In the genomic region with DNA sequence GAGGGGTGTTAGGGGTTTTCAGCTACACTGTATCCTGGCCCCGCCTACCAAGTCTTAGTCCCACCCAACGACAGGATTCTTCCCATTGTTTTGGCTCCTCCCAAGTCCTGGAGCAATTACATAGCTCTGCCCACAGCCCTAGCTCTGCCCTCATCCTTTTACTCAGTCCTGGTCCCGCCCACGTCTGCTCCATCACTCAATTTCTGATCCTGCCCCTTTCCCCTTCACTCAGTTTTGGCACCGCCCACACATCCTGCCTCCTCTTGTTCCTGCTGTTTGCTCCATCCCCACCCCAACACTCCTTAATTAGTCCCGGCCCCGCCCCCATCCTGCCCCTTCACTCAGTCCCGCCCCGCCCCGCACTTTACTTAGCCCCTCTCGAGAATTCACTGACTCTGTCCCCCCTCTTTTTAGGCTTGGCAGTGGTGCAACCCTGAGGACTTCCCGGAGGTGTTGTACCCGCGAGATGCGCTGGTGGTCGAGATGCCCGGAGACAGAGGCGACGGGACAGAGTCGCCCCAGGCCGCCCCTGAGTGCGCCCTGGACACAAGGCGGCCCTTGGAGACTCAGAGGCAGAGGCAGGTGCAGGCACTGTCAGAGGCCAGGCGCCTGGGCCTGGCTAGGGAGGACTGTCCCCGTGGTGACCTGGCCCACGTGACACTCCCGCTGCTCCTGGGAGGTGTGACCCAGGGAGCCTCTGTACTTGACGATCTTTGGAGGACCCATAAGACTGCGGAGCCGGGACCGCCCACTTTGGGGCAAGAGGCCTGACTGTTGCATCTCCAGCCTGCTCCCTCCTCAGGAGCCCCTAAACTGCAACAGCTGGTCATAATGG, we compare ENCODE assay signal across 8 mouse cellular contexts. TPM values are rescaled to one million over a fixed set of nuclear protein-coding genes. Genes with fewer than 3 reads are reported as not detected.
DNase-seq lines count a peak whose midpoint lies in the region; ATAC-seq and TF ChIP-seq lines count a peak whose summit lies in the region.

No protein-coding gene starts in this region.

- TF ChIP-seq CTCF in liver, embryonic 14.5 days (IDR thresholded peaks at IDR 0.05; ENCODE audit: low read depth), result no peak

- H3K4me3 ChIP-seq in intestine, embryonic 14.5 days (ENCODE audit: low read depth, low read length), result no peak overlapping the region
- no peak overlapping the region for H3K4me3 ChIP-seq in liver, embryonic 14.5 days (ENCODE audit: insufficient read depth in 1 of 2, low read depth in 2 of 2, low read length in 2 of 2)

- no peak overlapping the region for H3K9ac ChIP-seq in intestine, embryonic 14.5 days (ENCODE audit: low read length)
- H3K9ac ChIP-seq in liver, embryonic 14.5 days (replicated peaks), result no peak overlapping the region

- peak overlapping the region; percentile 22; the same call in 1 of the 2 replicates for H3K4me2 ChIP-seq in intestine, embryonic 14.5 days (ENCODE audit: low read length)
- peak overlapping the region; percentile 36 for H3K4me2 ChIP-seq in liver, embryonic 14.5 days (ENCODE audit: low read depth)

- no peak for TF ChIP-seq EP300 in liver, embryonic 14.5 days (IDR thresholded peaks at IDR 0.05; ENCODE audit: low read depth)

- 0 out of 2 replicates have a peak, but pooled peaks cover 4% of the 10 kb centered on the region for H3K4me1 ChIP-seq in intestine, embryonic 14.5 days (replicated peaks; ENCODE audit: control insufficient read depth, insufficient read depth, low read length)
- peaks cover 6 to 14% of the 10 kb centered on the region in 2 experiments for H3K4me1 ChIP-seq in liver, embryonic 14.5 days (replicated peaks; ENCODE audit: control insufficient read depth in 2 of 2, insufficient read depth in 2 of 2, low read length in 1 of 2)

- no peak overlapping the region for H3K27ac ChIP-seq in intestine, embryonic 14.5 days (ENCODE audit: low read depth)
- no peak overlapping the region for H3K27ac ChIP-seq in liver, embryonic 14.5 days

- H3K9me3 ChIP-seq in intestine, embryonic 14.5 days (ENCODE audit: control insufficient read depth, low read length), result no peaks in the 10 kb centered on the region
- no peaks in the 10 kb centered on the region for H3K9me3 ChIP-seq in liver, embryonic 14.5 days (ENCODE audit: control insufficient read depth, low read length)

- H3K27me3 ChIP-seq in intestine, embryonic 14.5 days (replicated peaks; ENCODE audit: control insufficient read depth, insufficient read depth, low read length), result peaks cover 27% of the 10 kb centered on the region
- peaks cover 11% of the 10 kb centered on the region for H3K27me3 ChIP-seq in liver, embryonic 14.5 days (ENCODE audit: control insufficient read depth, insufficient read depth, low read length)

- ATAC-seq in granulocyte monocyte progenitor cell, adult 5-6 weeks (replicated peaks; ENCODE audit: poor library complexity, severe bottlenecking), result 0 out of 2 replicates have a peak, but pooled peaks have one; percentile 18
- ATAC-seq in intestine, embryonic 14.5 days (replicated peaks; ENCODE audit: low FRiP score, low TSS enrichment, low read depth), result peak; percentile 73
- peak; percentile 44; the same call in 1 of the 2 replicates for ATAC-seq in liver, embryonic 14.5 days (ENCODE audit: insufficient read depth)

- no peaks in the 10 kb centered on the region for H3K36me3 ChIP-seq in intestine, embryonic 14.5 days (ENCODE audit: control insufficient read depth, insufficient read depth, low read length)
- no peaks in the 10 kb centered on the region for H3K36me3 ChIP-seq in liver, embryonic 14.5 days (replicated peaks; ENCODE audit: control insufficient read depth, insufficient read depth, low read depth)

- 2% methylated on average over 31 of the region's 31 CpGs for WGBS in intestine, embryonic 14.5 days
- 12% methylated on average over 31 of the region's 31 CpGs for WGBS in liver, embryonic 14.5 days (ENCODE audit: insufficient replicate concordance)

- peak; percentile 62 for DNase-seq in 3134 (ENCODE audit: extremely low read depth, insufficient read length, low spot score)
- peak; percentile 49 to 66 for DNase-seq in adrenal gland, postnatal 36 days
- DNase-seq in intestine, embryonic 14.5 days (ENCODE audit: low spot score), result peak; percentile 65
- DNase-seq in liver, embryonic 14.5 days (ENCODE audit: low read depth in 3 of 3, low spot score in 3 of 3), result no peak
- DNase-seq in retina, embryonic 14.5 days (ENCODE audit: low spot score), result peak; percentile 68
- no peak for DNase-seq in layer of hippocampus, adult 9-10 months (ENCODE audit: low spot score)
- no peak for DNase-seq in spleen, adult 12 weeks (ENCODE audit: low spot score)

RNA-seq across cellular contexts. Expression of gene Il12rb1, which starts 12.1 kb away (rescaled TPM):
- not detected for total RNA-seq in adrenal gland, postnatal 36 days (2021)
- 0.24 and 0.62 TPM in 2 replicates for total RNA-seq in granulocyte monocyte progenitor cell, adult 5-6 weeks (2014; fragmentation: Nextera tagmentation)
- total RNA-seq in granulocyte monocyte progenitor cell, adult 5-6 weeks (2017), result 0.52 and 1.4 TPM in 2 replicates
- polyA plus RNA-seq in intestine, embryonic 14.5 days (2014; fragmentation: Nextera tagmentation; extraction: Ambion mirVana), result 0.24 and 0.35 TPM in 2 replicates
- polyA plus RNA-seq in liver, embryonic 14.5 days (2012; rRNA removed), result 0.11 and 0.13 TPM in 2 replicates
- polyA plus RNA-seq in liver, embryonic 14.5 days (2014; fragmentation: Nextera tagmentation; extraction: Ambion mirVana), result 0.18 and 0.39 TPM in 2 replicates

RNA-seq across cellular contexts. Expression of gene Mast3, which starts 15.5 kb away (rescaled TPM):
- 10 to 100 TPM; 16.8 to 19.0 TPM for total RNA-seq in adrenal gland, postnatal 36 days (2021)
- 74.8 and 78.5 TPM in 2 replicates for total RNA-seq in granulocyte monocyte progenitor cell, adult 5-6 weeks (2014; fragmentation: Nextera tagmentation)
- 12.4 and 12.5 TPM in 2 replicates for total RNA-seq in granulocyte monocyte progenitor cell, adult 5-6 weeks (2017)
- polyA plus RNA-seq in intestine, embryonic 14.5 days (2014; fragmentation: Nextera tagmentation; extraction: Ambion mirVana), result 13.1 and 16.7 TPM in 2 replicates
- 11.1 and 13.0 TPM in 2 replicates for polyA plus RNA-seq in liver, embryonic 14.5 days (2012; rRNA removed)
- polyA plus RNA-seq in liver, embryonic 14.5 days (2014; fragmentation: Nextera tagmentation; extraction: Ambion mirVana), result 5.4 and 6.3 TPM in 2 replicates

RNA-seq across cellular contexts. Expression of gene Arrdc2, which starts 19.2 kb away (rescaled TPM):
- total RNA-seq in adrenal gland, postnatal 36 days (2021), result 10 to 100 TPM in 1 of 2 experiments, 1 to 10 TPM in 1; 6.9 to 10.5 TPM
- 5.0 and 16.1 TPM in 2 replicates for total RNA-seq in granulocyte monocyte progenitor cell, adult 5-6 weeks (2014; fragmentation: Nextera tagmentation)
- 4.7 and 8.7 TPM in 2 replicates for total RNA-seq in granulocyte monocyte progenitor cell, adult 5-6 weeks (2017)
- polyA plus RNA-seq in intestine, embryonic 14.5 days (2014; fragmentation: Nextera tagmentation; extraction: Ambion mirVana), result 7.3 and 7.9 TPM in 2 replicates
- 33.9 and 35.0 TPM in 2 replicates for polyA plus RNA-seq in liver, embryonic 14.5 days (2012; rRNA removed)
- 9.5 and 14.3 TPM in 2 replicates for polyA plus RNA-seq in liver, embryonic 14.5 days (2014; fragmentation: Nextera tagmentation; extraction: Ambion mirVana)

RNA-seq across cellular contexts. Expression of gene Kcnn1, which starts 42.7 kb away (rescaled TPM):
- total RNA-seq in adrenal gland, postnatal 36 days (2021), result 1 to 10 TPM; 2.3 to 4.0 TPM
- 0.30 and 0.49 TPM in 2 replicates for total RNA-seq in granulocyte monocyte progenitor cell, adult 5-6 weeks (2014; fragmentation: Nextera tagmentation)
- total RNA-seq in granulocyte monocyte progenitor cell, adult 5-6 weeks (2017), result 0.90 and 3.5 TPM in 2 replicates
- polyA plus RNA-seq in intestine, embryonic 14.5 days (2014; fragmentation: Nextera tagmentation; extraction: Ambion mirVana), result 1.6 and 2.1 TPM in 2 replicates
- 0.27 and 0.34 TPM in 2 replicates for polyA plus RNA-seq in liver, embryonic 14.5 days (2012; rRNA removed)
- 0.08 and 0.17 TPM in 2 replicates for polyA plus RNA-seq in liver, embryonic 14.5 days (2014; fragmentation: Nextera tagmentation; extraction: Ambion mirVana)

RNA-seq across cellular contexts. Expression of gene Pik3r2, which starts 43.8 kb away (rescaled TPM):
- 10 to 100 TPM; 35.6 to 51.5 TPM for total RNA-seq in adrenal gland, postnatal 36 days (2021)
- total RNA-seq in granulocyte monocyte progenitor cell, adult 5-6 weeks (2014; fragmentation: Nextera tagmentation), result 6.6 and 14.0 TPM in 2 replicates
- 12.1 and 16.6 TPM in 2 replicates for total RNA-seq in granulocyte monocyte progenitor cell, adult 5-6 weeks (2017)
- polyA plus RNA-seq in intestine, embryonic 14.5 days (2014; fragmentation: Nextera tagmentation; extraction: Ambion mirVana), result 40.7 and 47.3 TPM in 2 replicates
- polyA plus RNA-seq in liver, embryonic 14.5 days (2012; rRNA removed), result 13.2 and 17.5 TPM in 2 replicates
- 8.2 and 12.0 TPM in 2 replicates for polyA plus RNA-seq in liver, embryonic 14.5 days (2014; fragmentation: Nextera tagmentation; extraction: Ambion mirVana)

Comparison
In these comparisons a context has a peak if more than half of its experiments do, and no peak if none do; other contexts are left out.
1. DNase-seq: peak in 3134 (single experiment), adrenal gland, postnatal 36 days (2 of 2), intestine, embryonic 14.5 days (single experiment) and retina, embryonic 14.5 days (single experiment); none in liver, embryonic 14.5 days (0 of 3), layer of hippocampus, adult 9-10 months (single experiment) and spleen, adult 12 weeks (single experiment).
2. ATAC-seq: peak in every context shown above with its lines; median percentile 73 in intestine, embryonic 14.5 days; 44 in liver, embryonic 14.5 days; 18 in granulocyte monocyte progenitor cell, adult 5-6 weeks.